Mouse (Mus musculus): ENCODE measurements at regions not wholly inside any gene's neighbourhood (a gene's known extent, or its start where the extent isn't known, plus 50 kb on each side); places are given as distances from the start of the nearest gene placed in this dataset.
A peak's percentile ranks its signal among the peaks of the same experiment; 100 is the strongest.

- no peak for DNase-seq (ENCODE audit: low spot score in 2 of 2)
Measured at GRCm38 (mm10) chr14:76674949-76675348, 118.3 kb upstream of the Serp2 start.

GRCm38 (mm10) chr14:76673671-76674331 is 117.1 kb upstream of the Serp2 start:
- DNase-seq (ENCODE audit: low spot score in 2 of 2), result peak; percentile 40 to 56

DNA sequence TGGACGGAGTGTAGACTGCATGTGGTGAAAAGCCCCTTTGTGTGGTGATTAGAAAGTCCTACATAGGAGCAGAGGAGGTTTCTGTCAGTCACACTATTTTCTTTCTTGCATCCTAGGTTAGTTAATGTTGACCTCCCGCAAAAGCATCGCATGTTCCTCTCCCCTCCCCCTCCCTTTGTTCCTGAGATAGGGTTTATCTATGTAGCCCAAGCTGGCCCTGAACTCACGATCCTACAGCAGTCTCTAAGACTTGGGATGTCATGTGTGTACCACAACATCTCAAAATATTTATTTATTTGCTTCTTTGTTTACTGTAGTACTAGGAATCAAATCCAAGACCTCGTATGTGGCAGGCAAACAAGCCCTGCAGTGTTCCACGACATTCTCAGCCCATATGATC is 116.2 kb upstream of the Serp2 start:
- DNase-seq (ENCODE audit: low spot score in 2 of 2), result no peak

DNA sequence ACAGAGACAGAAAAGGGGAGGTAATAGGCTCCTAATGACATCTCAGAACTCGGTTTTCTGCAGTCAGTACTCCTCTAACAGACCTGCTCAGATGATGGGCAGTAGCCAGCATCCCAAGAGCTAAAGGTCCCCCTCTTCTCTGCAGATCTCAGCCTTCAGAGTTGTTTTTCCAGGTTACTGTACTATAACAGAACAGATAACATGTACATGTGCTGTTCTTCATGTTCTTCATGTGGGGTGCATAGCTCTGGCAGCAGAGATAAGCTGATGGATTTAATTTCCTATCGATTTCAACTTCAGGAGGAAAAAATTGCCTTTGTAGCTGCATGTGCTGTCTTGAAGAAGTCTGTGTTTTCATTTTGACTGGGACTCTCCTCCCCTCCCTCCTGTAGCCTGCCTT is 115.8 kb upstream of the Serp2 start:
- DNase-seq (ENCODE audit: low spot score in 2 of 2), result no peak

DNA sequence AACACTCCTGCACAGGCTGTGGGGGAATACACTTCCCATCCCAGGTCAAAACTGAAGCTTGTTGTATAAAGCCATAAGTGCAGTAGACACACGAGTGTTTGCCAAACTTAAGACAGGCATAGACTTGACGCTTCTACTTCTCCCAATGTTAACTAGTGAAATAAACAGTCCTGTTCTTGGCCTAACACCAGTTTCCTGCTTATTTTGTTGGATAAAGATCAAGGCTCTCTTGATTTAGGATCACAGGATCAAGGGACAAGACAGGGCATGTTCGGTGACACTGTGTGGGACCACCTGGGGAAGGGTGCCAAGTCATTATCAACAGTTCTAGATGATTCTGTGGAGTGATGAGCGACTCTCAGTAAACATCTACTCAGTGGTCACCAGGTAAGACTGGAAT is 114.3 kb upstream of the Serp2 start:
- no peak for DNase-seq (ENCODE audit: low spot score in 2 of 2)

- no peak for DNase-seq (ENCODE audit: low spot score in 2 of 2)
Measured at GRCm38 (mm10) chr14:76665754-76666371, 109.2 kb upstream of the Serp2 start.

DNA sequence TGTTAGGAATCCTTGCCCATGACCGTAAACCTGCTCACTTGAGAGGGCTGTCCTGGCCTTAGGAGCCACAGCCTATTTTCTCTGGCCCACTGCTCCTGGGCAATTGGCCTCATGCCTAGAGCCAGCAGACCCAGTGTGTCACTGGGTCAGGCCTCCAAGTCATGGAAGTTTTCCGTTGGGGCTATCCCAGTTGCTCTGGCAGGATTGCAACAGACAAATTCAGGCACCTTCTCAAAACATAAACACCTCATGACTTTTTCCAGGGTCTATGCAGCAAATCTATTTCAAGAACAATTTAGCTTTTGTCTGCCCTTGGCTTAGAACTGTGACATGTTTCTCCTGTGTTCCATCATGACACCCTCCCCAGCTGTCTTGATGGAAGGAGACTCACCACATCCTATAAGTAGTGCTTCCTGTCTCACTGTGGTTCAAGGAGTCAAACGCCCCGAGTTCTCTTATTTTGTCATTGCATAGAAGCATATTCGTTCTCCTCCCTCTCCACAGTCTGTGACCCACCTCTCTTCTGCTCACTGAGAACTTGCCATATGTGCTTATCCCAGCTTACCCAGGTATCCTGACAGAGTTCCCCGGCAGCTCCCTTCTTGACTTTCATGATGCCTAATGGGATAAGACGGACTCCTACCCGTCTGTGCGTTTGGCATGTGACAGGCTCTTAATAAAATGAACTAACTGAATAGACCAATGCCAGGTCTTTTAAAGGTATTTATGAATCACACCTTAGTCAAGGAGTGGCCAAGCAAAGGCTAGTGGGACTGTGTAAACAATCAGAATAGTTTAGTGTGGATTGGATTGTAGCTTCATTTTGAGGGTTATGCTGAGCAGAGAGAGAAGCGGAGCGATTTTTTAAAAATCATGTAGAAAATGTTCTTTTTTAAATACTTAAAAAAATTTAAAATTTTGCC is 108.2 kb upstream of the Serp2 start:
- DNase-seq (ENCODE audit: low spot score in 2 of 2), result no peak

- DNase-seq (ENCODE audit: low spot score in 2 of 2), result no peak
Measured at GRCm38 (mm10) chr14:76663816-76664215, 107.1 kb upstream of the Serp2 start.

GRCm38 (mm10) chr14:76662871-76663270 is 106.2 kb upstream of the Serp2 start:
- DNase-seq (ENCODE audit: low spot score in 2 of 2), result no peak

DNA sequence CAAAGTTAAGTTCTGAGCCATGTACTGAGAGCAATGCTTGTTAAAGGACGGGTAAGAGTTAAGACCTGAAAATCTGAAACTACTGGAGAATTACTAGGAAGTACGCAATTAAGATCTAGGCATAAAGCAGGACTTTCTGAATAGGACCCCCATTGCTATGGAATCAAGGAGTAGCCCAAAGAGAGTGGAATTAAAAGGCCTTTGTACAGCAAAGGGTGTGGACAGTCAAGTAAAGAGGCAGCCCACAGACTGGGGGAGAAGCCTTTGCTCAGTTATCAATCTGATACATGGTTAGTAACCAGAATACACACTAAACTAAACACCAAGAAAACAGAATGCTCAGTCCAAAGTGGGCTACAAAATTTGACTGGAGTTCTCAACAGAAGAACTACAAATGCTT is 104.2 kb upstream of the Serp2 start:
- no peak for DNase-seq (ENCODE audit: low spot score in 2 of 2)

- DNase-seq (ENCODE audit: low spot score in 2 of 2), result no peak
Measured at GRCm38 (mm10) chr14:76658952-76659502, 102.3 kb upstream of the Serp2 start.

DNA sequence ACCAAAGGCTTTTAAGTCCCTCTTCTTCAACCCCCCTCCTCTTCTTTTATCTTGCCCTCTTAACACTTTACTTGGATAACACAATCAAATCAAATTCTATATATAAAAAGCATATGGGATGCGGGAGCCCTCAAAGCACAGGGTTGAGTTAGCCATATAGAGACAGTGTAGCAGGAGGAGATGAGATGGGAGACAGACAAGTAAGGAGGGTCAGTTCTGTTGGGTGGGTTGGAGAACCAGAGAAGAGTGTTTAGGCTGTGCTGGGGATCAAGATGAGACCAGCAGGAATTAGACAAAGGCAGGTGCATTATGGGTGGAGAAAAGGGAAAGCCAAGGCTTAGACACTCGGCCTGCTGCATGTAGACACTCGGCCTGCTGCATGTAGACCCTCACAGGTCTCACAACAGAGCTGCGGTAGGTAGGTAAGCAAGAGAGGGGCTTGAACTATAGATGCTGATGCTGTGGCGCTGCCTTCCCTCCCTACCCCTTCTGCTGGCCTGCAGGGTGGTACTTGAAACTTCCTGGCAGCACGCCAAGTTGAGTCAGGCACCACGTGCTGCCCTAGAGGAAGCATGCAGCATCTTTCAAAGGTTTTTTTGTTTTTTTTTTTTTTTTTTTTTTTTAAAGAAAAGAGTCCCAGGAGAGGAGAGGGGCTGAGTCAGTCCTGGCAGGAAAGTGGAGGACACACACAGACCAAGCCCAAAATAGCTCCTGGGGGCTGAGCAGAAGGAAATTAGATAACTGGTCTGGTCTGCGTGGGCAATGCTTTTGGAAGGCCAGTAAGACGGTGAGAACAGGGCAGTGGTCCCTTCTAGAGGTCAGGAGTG is 101.3 kb upstream of the Serp2 start:
- peak; percentile 47 to 52 for DNase-seq (ENCODE audit: low spot score in 2 of 2)

- DNase-seq (ENCODE audit: low spot score in 2 of 2), result peak in 1 of 2 experiments; percentile 25
Measured at GRCm38 (mm10) chr14:76657375-76657774, 100.7 kb upstream of the Serp2 start.

- no peak for DNase-seq (ENCODE audit: low spot score in 2 of 2)
Measured at GRCm38 (mm10) chr14:76652356-76653126, 95.9 kb upstream of the Serp2 start.

- no peak for DNase-seq (ENCODE audit: low spot score in 2 of 2)
Measured at GRCm38 (mm10) chr14:76651096-76651495, 94.4 kb upstream of the Serp2 start.

- no peak for DNase-seq (ENCODE audit: low spot score in 2 of 2)
Measured at GRCm38 (mm10) chr14:76649927-76650326, 93.2 kb upstream of the Serp2 start.

- DNase-seq (ENCODE audit: low spot score in 2 of 2), result no peak
Measured at GRCm38 (mm10) chr14:76644716-76645115, 88.0 kb upstream of the Serp2 start.

GRCm38 (mm10) chr14:76641752-76642529 is 85.3 kb upstream of the Serp2 start:
- DNase-seq (ENCODE audit: low spot score in 2 of 2), result no peak

DNA sequence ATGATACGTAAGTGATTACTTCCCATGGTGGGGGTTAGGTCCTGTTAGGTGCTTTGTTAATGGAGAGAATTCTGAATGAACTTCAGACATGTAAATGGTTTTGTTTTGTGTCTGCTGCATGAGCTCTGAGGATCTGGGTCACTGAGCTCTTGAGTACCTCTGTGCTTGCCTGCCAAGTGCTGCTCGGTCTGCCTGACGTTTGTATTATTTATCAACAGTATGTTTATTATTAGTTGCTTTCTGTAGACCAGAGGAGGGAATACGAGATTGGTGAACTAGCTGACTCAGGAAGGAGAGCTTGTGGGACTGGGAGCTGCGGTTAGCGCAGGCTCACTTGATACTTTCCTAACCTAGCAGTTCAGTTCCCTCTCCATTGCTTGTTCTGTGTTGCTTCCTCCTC is 76.5 kb upstream of the Serp2 start:
- no peak for DNase-seq (ENCODE audit: low spot score in 2 of 2)

- no peak for DNase-seq (ENCODE audit: low spot score in 2 of 2)
Measured at GRCm38 (mm10) chr14:76632763-76633162, 76.1 kb upstream of the Serp2 start.
